Mouse (Mus musculus): ENCODE data around the gene Zfp53.

The Zfp53 gene

DNA sequence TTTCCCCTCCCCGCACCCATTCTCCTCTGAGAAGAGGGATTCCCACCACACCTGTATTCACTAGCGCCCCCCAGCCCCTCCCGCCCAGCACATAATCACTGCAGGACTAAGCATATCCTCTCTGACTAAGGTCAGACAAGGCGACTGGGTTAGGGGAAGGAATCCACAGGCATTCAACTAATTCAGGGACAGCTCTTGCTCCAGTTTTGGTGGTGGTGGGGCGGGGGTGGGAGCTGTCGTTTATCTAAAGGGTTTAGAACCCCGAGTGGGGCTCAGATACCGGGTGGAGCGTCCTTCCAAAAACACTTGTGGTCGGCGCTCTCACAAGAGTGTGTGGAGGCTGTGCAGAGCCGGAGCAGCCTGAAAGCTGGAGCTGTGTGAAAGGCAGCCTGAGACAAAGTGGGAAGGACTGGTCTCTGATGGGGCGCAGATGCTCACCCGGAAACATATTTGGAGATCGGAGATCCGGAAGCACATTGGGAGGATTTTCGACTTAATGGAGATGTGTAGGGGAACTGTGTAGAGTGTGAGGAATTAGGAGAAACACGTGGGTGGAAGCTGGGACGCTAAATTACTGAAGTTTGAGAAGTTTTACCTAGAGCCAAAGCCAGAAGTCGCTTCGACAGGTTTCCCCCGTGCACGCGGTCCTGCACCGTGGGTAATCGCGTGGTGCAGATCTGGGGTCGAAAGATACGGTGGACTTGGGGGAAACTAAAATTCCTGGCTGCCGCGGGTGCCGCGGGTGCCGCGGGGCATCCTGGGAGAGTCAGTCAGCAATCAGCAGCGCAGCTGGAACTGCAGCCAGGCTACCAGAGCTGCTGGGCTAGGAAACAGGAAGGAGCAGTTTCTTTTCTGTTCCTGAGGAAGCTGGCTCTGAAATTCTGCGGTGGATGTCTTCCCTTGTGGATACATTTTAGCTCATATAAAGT, 27.7 kb downstream of the Zfp53 start:
- in situ Hi-C loops (cut with MboI, MseI): loop anchor here in 1 of 2 experiments (5.0 kb wide), 2 partner anchors 89 to 249 kb away; no protein-coding TSS in a partner anchor

DNA sequence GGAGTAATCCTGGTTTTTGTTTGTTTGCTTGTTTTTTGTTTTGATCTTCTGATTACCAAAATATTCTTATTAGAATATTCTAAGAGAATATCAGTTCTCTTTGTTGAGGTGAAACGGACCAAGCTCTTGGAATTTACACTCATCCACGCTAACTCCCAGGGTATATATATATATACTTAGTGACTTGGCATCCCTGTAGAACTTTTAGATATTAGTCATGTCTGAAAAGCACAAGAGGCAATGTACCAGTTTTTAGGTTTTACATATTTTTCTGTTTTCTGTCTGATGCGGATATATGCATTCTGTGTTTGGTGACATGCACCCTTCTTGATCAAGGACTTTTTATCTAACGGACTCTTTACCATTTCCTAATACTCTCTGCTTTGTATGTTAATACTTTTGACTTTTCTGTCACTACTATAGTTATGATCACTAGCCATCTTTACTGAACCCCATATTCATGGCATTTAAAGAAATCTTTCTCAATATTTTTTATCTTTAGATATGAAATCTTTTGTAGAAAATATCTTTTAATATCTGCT, 28.4 kb downstream of the Zfp53 start:
- in situ Hi-C loops (cut with MboI, MseI): loop anchor here in 1 of 2 experiments (5.0 kb wide), 2 partner anchors 90 to 250 kb away; no protein-coding TSS in a partner anchor

DNA sequence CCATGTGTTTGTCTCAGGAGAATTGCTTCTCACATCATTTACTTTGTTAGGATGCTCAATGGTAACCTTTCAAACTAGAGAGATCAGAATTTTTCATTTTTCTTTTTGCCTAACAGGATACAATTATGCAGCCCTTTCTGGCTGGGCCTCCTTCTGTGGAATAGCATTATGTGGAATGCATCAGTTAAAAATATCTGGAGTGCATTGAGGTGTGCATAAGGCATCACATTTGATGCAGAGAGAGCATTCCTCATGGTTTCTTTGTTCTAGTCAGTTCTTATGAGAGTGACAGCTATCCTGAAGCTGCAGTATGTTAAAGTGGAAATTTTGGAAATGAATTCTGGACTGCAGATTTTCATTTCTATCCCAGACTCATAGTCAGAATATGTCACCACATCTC, 37.5 kb downstream of the Zfp53 start:
- in situ Hi-C loops (cut with MboI, MseI): no loop called here

DNA sequence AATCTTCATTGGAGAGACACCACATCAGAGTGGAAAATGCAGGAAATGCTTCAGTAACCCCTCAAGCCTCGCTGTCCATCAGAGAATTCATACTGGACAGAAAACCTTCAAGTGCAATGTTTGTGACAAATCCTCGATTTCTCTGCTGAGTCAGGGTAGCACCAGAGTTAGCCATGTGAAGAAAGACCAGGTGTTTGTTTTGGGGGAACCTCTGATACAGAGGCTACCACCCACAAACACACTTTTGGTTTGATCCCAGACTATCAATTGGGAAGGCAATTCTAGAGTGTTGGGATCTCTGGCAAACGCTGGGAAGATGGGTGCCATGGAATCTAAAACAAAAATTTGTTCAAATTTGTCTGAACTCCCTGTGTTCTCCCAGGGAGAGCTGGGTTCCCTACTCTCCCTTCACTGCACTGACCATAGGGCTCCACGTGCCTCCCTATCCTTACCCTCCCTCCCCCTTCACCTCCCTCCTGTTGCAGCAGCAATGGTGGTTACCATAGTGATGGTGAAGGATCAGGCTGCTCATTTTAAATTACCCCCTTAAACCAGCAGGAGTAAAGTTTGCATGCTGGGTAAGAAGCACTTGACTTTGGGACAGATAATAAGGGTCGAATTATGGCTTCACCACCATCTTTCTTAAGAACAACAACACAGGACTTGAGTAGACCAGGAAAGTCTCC, 42.0 kb downstream of the Zfp53 start:
- in situ Hi-C loops (cut with MboI, MseI): loop anchor here (5.0 to 10.0 kb wide), 4 partner anchors 43 to 258 kb away; partner anchors contain the start of genes Zfp51 (in 1 of the 2) and Zfp53 (in 1 of the 2)

DNA sequence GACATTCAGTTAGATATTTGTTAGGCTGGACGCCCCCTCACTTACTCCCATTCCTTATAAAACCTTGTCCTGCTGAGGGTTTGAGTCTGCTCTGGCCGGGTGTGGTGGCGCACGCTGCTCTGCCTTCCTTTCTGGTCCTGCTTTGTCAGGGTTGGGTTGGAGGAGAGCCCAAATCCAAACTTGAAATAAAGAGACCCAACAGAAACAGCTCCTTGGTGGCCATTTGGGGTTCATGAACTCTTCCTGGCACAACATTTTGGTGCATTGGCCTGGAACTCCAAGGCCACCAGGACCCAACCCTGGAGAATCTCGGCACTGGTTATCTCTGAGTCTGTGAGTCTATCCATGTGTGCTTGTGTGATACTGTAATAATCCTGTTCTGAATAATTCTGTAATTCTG, 42.8 kb downstream of the Zfp53 start:
- in situ Hi-C loops (cut with MboI, MseI): loop anchor here (5.0 to 10.0 kb wide), 4 partner anchors 44 to 259 kb away; partner anchors contain the start of genes Zfp51 (in 1 of the 2) and Zfp53 (in 1 of the 2)

DNA sequence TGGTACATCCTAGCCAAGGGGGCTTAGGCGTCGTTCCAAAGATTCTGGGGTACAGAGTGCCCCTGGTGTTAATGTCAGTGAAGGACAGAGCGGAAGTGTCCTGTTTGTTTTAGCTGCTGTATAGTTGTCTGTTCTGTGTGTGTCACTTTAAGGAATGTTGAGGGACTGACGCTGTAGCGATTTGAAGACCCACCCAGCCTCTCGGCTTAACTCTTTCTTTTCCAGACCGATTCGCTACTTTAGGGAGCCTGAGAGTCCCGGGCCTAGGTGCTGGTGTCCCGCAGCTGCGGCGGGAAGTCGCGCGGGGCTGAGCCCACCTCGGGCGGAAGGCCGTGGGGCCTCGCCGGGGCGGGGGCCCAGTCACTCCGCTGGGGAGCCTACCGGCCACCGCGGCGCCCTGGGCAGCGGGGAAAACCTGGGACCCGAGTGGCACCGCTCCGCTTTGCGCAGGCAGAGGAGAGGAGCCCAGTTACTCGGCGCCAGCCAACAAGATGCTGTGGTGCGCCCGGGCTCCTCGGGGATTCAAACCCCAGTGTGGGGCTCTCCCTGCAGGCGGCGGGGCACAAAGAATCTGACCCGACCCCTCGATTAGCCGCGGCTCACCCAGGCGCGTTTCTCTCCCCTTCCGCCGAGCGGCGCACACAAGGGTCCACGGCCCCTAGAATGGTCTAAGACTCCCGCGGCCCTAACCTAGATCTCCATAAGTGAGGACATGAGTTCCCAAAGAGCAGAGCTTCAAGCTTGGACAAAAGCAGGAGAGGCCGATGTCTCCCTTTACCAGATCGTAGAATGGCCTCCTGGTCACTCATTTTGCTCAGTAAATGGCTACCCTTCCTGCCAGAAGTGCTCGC, 43.5 kb downstream of the Zfp53 start:
- in situ Hi-C loops (cut with MboI, MseI): loop anchor here (5.0 to 10.0 kb wide), 4 partner anchors 45 to 260 kb away; partner anchors contain the start of genes Zfp51 (in 1 of the 2) and Zfp53 (in 1 of the 2)

DNA sequence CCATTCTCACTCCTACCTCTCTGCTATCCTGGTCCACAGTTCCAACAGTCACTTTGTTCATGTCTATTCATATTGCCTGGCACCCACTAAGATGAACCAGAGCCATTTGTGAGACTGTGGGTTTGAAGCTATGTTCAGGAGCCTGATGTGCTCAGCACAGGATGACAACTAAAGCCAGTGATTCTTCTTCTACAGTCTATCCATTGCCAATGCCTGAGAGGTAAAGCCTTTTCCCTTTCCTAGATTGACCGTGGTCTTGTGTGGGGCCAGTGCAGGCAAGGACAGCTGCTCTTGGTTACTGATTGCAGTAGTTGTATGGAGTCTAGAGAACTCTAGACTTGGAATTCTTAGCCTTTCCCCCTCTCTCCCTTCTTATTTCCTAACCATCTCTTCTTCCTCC, 45.2 kb downstream of the Zfp53 start:
- in situ Hi-C loops (cut with MboI, MseI): loop anchor here (5.0 to 10.0 kb wide), 4 partner anchors 47 to 262 kb away; partner anchors contain the start of genes Zfp51 (in 1 of the 2) and Zfp53 (in 1 of the 2)

DNA sequence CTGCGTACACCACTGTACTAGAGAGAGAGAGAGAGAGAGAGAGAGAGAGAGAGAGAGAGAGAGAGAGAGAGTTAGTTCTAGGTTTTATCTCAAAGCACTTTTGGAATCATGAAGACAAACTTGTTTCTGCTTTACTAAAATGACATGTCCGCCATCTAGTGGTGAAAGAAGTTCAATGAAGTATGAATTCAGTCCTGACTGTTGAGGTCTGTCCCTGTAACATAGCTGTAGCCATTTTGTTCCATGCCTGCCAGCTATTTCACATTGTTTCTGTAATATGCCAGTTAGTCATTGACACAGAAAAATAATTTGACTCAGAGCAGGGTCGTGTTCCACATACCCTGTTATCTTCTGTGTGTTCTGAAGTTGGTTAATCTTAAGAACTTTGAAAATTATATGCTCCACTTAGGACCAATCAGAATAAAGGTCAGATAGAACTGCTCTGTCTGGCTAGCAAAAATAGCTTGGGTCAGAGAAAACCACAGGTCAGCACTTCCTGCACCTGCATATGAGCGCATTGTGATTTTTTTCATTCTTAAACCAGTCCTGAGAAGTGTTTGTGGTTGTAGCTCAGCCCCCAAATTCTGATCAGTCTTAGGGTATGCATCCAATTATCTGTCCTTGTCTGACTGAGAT, 45.8 kb downstream of the Zfp53 start:
- in situ Hi-C loops (cut with MboI, MseI): loop anchor here (5.0 to 10.0 kb wide), 5 partner anchors 43 to 262 kb away; partner anchors contain the start of genes Zfp51 (in 1 of the 2) and Zfp53 (in 1 of the 2)

DNA sequence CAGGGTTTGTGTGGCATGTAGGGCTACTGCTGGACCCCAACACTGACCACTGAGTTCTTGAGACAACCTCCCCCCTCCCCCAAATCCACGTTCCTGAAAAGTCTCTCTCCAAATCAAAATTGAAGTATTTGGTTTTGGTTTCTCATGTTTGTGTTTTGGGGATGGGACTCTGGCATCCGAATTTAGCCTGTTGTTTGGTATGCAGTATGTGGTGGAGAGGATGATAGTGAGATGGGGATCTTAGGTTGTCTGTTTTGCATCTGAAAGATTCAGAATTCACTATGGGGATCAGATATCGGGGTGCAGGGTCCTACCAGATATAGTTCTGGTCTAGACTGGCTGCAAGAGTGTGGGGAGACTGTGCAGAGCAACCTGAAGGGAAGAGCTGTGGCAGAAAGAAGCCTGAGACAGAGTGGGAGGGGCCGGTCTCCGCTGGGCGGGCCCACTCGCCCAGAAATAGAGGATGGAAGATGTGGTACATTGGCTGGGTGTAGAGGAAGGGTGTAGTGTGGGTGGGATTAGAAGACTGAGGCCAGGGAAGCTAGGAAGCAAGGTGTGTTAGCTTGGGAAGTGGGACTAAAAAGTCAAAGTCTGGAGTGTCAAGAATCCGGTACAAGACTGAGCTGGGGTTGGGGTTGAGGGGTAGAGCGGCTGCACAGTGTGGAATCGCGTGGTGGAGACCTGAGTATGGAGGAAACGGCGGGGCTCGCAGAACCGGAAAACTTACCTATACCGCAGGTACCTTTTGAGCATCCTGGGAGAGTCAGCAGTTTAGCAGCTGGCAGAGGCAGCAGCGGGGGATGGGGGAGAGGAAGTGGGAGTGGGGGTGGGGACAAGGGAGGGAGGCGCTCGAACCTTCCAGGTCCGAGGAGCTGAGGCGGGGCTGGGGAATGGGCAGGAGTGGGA, 46.6 kb downstream of the Zfp53 start, which contains the start of gene Zfp52:
TSS of gene Zfp52 (plus strand) at position 444 of the 906 bp plus-strand sequence.
- in situ Hi-C loops (cut with MboI, MseI): loop anchor here in 1 of 2 experiments (5.0 to 10.0 kb wide), 2 partner anchors 42 to 81 kb away; partner anchors contain the start of gene Zfp51

DNA sequence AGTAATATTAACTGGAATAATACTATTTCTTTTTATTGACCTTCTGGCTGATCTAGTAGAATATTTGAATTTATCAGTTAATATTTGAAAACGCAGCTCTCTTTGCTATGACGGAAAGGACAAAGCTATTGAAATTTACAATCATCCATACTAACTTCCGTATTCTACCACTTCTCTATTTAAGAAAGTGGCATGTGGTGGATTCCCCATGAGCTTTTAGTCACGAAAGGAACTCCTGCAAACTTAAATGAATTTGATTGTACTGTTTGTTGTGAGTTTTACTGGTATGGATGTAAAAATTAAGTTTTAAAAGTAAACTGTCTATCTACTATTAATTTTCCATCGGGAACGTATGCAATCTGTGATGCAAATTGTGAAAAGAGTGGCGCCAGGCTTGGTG, 47.3 kb downstream of the Zfp53 start:
- in situ Hi-C loops (cut with MboI, MseI): loop anchor here in 1 of 2 experiments (5.0 to 10.0 kb wide), 2 partner anchors 41 to 81 kb away; partner anchors contain the start of gene Zfp51

DNA sequence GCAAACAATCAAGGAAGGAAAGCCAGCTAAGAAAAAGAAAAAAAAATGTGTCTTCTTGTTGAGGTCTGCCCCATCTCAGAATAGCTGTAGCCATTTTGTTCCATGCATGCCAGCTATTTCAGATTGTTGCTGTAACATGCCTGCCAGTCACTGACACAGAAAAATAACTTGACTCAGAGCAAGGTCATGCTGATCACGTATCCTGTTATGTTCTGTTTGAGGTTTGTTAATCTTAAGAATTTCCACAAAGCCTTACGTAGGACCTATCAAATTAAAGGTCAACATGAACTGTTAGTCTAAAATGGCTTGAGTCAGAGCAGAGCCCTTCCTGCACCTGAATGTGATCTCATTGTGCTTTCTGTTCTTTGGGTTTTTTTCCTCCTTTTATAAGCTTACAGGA, 47.9 kb downstream of the Zfp53 start:
- in situ Hi-C loops (cut with MboI, MseI): loop anchor here in 1 of 2 experiments (5.0 to 10.0 kb wide), 2 partner anchors 41 to 82 kb away; partner anchors contain the start of gene Zfp51

DNA sequence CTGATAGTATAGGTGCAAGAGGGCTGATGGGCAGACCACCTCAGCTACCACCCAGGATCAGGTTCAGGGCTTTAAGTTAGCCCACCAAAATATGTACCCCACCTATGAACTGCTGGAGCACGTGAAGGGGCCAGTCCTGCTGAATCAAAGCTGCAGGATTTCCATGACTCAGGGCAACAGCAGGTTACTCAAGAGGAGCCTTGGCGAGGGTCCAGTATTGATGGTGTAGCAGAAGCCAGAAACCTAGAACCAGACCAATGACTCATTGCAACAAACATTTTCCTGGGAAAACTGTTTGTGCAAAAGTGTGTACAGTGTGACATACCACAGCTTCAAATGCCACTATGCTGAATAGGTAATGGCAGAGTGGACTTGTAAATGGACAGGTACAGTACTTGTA, 69.0 kb downstream of the Zfp53 start:
- in situ Hi-C loops (cut with MboI, MseI): no loop called here

Data from T-helper 17 cell (primary cell).